Mouse (Mus musculus) intestine, embryonic 15.5 days (tissue): ENCODE measurements around the gene Cyp4a31. TPM values are rescaled to one million over a fixed set of nuclear protein-coding genes. Genes with fewer than 3 reads are reported as not detected.
"Not testable (repeated sequence)": the region's sequence is repeated elsewhere in the genome, so short reads cannot be mapped to it uniquely, and the experiment has no call there.

ENCODE experiments used
- ATAC-seq: fragments of 200-750 bp; cut with Nextera tagmentation; 2 replicates; pipeline ENCODE4 v1.8.0; 2017; ENCODE audit warnings: moderate TSS enrichment, moderate library complexity
- H3K27ac ChIP-seq: fragments of 300-500 bp; sonication (generic); 2 replicates; pipeline ENCODE4 v1.5.1; 2015; ENCODE audit warnings: mild to moderate bottlenecking, inconsistent platforms
- H3K27me3 ChIP-seq: fragments of 300-500 bp; sonication (generic); replicated peaks from 2 replicates; pipeline ENCODE4 v1.6.1; 2015; ENCODE audit warnings: inconsistent platforms
- H3K36me3 ChIP-seq: fragments of 300-500 bp; sonication (generic); 2 replicates; pipeline ENCODE4 v1.6.1; 2015; ENCODE audit warnings: inconsistent platforms
- H3K4me1 ChIP-seq: fragments of 300-500 bp; sonication (generic); replicated peaks from 2 replicates; pipeline ENCODE4 v1.6.1; 2015; ENCODE audit warnings: inconsistent platforms
- H3K4me2 ChIP-seq: fragments of 300-500 bp; sonication (generic); replicated peaks from 2 replicates; pipeline ENCODE4 v1.6.1; 2015; ENCODE audit warnings: mild to moderate bottlenecking, inconsistent platforms
- H3K4me3 ChIP-seq: fragments of 300-500 bp; sonication (generic); replicated peaks from 2 replicates; pipeline ENCODE4 v1.5.1; 2015; ENCODE audit warnings: inconsistent platforms
- H3K9ac ChIP-seq: fragments of 300-500 bp; sonication (generic); 2 replicates; pipeline ENCODE4 v1.6.1; 2015; ENCODE audit warnings: inconsistent platforms
- H3K9me3 ChIP-seq: fragments of 300-500 bp; sonication (generic); 2 replicates; pipeline ENCODE4 v1.6.1; 2016; ENCODE audit warnings: inconsistent platforms
- WGBS: fragments of 180-500 bp; shearing (Covaris S2); methylation state at CpG from one replicate; pipeline ENCODE4 v1.1.7; 2015; 5-methylcytosine and 5-hydroxymethylcytosine counted together
- polyA plus RNA-seq: library from polyadenylated mRNA; unstranded; fragments of >200 nt; fragmentation: Nextera tagmentation; extraction: Ambion mirVana; gene quantifications from 2 replicates; pipeline ENCODE4 v1.2.1, GENCODE M21; 2015

The Cyp4a31 gene
- polyA plus RNA-seq, result not detected in 2 replicates

GRCm38 (mm10) chr4:115563401-115563800, at the start of gene Cyp4a31:
Gene Cyp4a31 (plus strand): TSS chr4:115563649.
- Histone ChIP-seq H3K27ac (no peak within 1 kb of the TSS), H3K9me3 (no peaks in the 10 kb centered on the region), H3K36me3 (no peaks in the 10 kb centered on the region), H3K4me2 (no peak within 1 kb of the TSS), H3K27me3 (no peaks in the 10 kb centered on the region), H3K4me3 (no peak within 1 kb of the TSS), H3K4me1 (no peaks in the 10 kb centered on the region), H3K9ac (no peak within 1 kb of the TSS)
- ATAC-seq, result no peak
- 77% methylated on average over 3 of the region's 3 CpGs for WGBS

- not testable (repeated sequence) for H3K9me3 ChIP-seq, H3K27me3 ChIP-seq, H3K4me2 ChIP-seq, H3K27ac ChIP-seq, H3K4me1 ChIP-seq, H3K9ac ChIP-seq, H3K4me3 ChIP-seq, H3K36me3 ChIP-seq
- peak; percentile 85 for ATAC-seq
Measured at GRCm38 (mm10) chr4:115513964-115514363, 49.5 kb upstream of the Cyp4a31 start.

GRCm38 (mm10) chr4:115518000-115518399, 45.4 kb upstream of the Cyp4a31 start, which contains the start of gene Cyp4a10:
Gene Cyp4a10 (plus strand): TSS chr4:115518264.
- H3K9ac ChIP-seq, H3K9me3 ChIP-seq, H3K4me3 ChIP-seq, ATAC-seq, H3K4me2 ChIP-seq, H3K36me3 ChIP-seq, H3K4me1 ChIP-seq, H3K27me3 ChIP-seq, H3K27ac ChIP-seq: not testable (repeated sequence)
- WGBS, result 73% methylated on average over 5 of the region's 5 CpGs

- H3K36me3 ChIP-seq, result no peaks in the 10 kb centered on the region
- no peak overlapping the region for H3K4me3 ChIP-seq
- H3K4me1 ChIP-seq, result no peaks in the 10 kb centered on the region
Measured at GRCm38 (mm10) chr4:115519444-115519843, 44.0 kb upstream of the Cyp4a31 start.

GRCm38 (mm10) chr4:115521766-115522165, 41.7 kb upstream of the Cyp4a31 start:
- 86% methylated on average over 2 of the region's 2 CpGs for WGBS
- no peak for ATAC-seq
- H3K9ac ChIP-seq, result no peak overlapping the region
- no peaks in the 10 kb centered on the region for H3K36me3 ChIP-seq
- H3K4me3 ChIP-seq, result no peak overlapping the region
- H3K27ac ChIP-seq, result no peak overlapping the region
- H3K9me3 ChIP-seq, result no peaks in the 10 kb centered on the region
- no peaks in the 10 kb centered on the region for H3K4me1 ChIP-seq
- H3K4me2 ChIP-seq, result no peak overlapping the region
- H3K27me3 ChIP-seq, result no peaks in the 10 kb centered on the region

More at GRCm38 (mm10) chr4:115519444-115519843, 44.0 kb upstream of the Cyp4a31 start:
- no peak for ATAC-seq
- WGBS, result 74% methylated on average over 4 of the region's 4 CpGs
- H3K27me3 ChIP-seq, result no peaks in the 10 kb centered on the region
- H3K4me2 ChIP-seq, result no peak overlapping the region
- H3K9me3 ChIP-seq, result no peaks in the 10 kb centered on the region
- H3K27ac ChIP-seq, result no peak overlapping the region
- no peak overlapping the region for H3K9ac ChIP-seq

- Histone ChIP-seq H3K27me3 (no peaks in the 10 kb centered on the region), H3K36me3 (no peaks in the 10 kb centered on the region), H3K4me2 (no peak overlapping the region), H3K4me3 (no peak overlapping the region), H3K27ac (no peak overlapping the region), H3K4me1 (no peaks in the 10 kb centered on the region), H3K9me3 (no peaks in the 10 kb centered on the region), H3K9ac (no peak overlapping the region)
- no peak for ATAC-seq
- 36% methylated on average over 1 of the region's 1 CpGs for WGBS
Measured at GRCm38 (mm10) chr4:115545101-115545500, 18.3 kb upstream of the Cyp4a31 start.

- Histone ChIP-seq H3K36me3 (no peaks in the 10 kb centered on the region), H3K9me3 (no peaks in the 10 kb centered on the region), H3K4me3 (no peak overlapping the region), H3K27me3 (no peaks in the 10 kb centered on the region), H3K4me1 (no peaks in the 10 kb centered on the region), H3K9ac (no peak overlapping the region), H3K27ac (no peak overlapping the region), H3K4me2 (no peak overlapping the region)
- WGBS, result 66% methylated on average over 2 of the region's 2 CpGs
- no peak for ATAC-seq
Measured at GRCm38 (mm10) chr4:115546141-115546828, 17.2 kb upstream of the Cyp4a31 start.

GRCm38 (mm10) chr4:115552726-115553125, 10.7 kb upstream of the Cyp4a31 start:
- 83% methylated on average over 3 of the region's 3 CpGs for WGBS
- no peaks in the 10 kb centered on the region for H3K4me1 ChIP-seq
- no peak for ATAC-seq
- no peak overlapping the region for H3K4me3 ChIP-seq
- H3K9me3 ChIP-seq, result no peaks in the 10 kb centered on the region
- H3K36me3 ChIP-seq, result no peaks in the 10 kb centered on the region
- H3K4me2 ChIP-seq, result no peak overlapping the region
- no peak overlapping the region for H3K9ac ChIP-seq
- H3K27me3 ChIP-seq, result no peaks in the 10 kb centered on the region
- no peak overlapping the region for H3K27ac ChIP-seq

GRCm38 (mm10) chr4:115555513-115555912, 7.9 kb upstream of the Cyp4a31 start:
- no peaks in the 10 kb centered on the region for H3K4me1 ChIP-seq
- no peak overlapping the region for H3K27ac ChIP-seq
- H3K4me2 ChIP-seq, result no peak overlapping the region
- no peak for ATAC-seq
- WGBS, result 49% methylated on average over 2 of the region's 2 CpGs
- no peaks in the 10 kb centered on the region for H3K27me3 ChIP-seq
- no peaks in the 10 kb centered on the region for H3K9me3 ChIP-seq
- H3K9ac ChIP-seq, result no peak overlapping the region
- H3K36me3 ChIP-seq, result no peaks in the 10 kb centered on the region
- H3K4me3 ChIP-seq, result no peak overlapping the region

- no peaks in the 10 kb centered on the region for H3K27me3 ChIP-seq
- no peaks in the 10 kb centered on the region for H3K9me3 ChIP-seq
- ATAC-seq, result no peak
- no peak overlapping the region for H3K27ac ChIP-seq
- H3K4me2 ChIP-seq, result no peak overlapping the region
- no peaks in the 10 kb centered on the region for H3K4me1 ChIP-seq
- 58% methylated on average over 4 of the region's 4 CpGs for WGBS
- H3K9ac ChIP-seq, result no peak overlapping the region
- H3K36me3 ChIP-seq, result no peaks in the 10 kb centered on the region
- H3K4me3 ChIP-seq, result no peak overlapping the region
Measured at GRCm38 (mm10) chr4:115557861-115558561, 5.4 kb upstream of the Cyp4a31 start.

- not testable (repeated sequence) for H3K36me3 ChIP-seq, H3K9ac ChIP-seq, H3K4me3 ChIP-seq, H3K4me2 ChIP-seq, H3K9me3 ChIP-seq, H3K27ac ChIP-seq, ATAC-seq, H3K4me1 ChIP-seq, H3K27me3 ChIP-seq
- 65% methylated on average over 5 of the region's 5 CpGs for WGBS
Measured at GRCm38 (mm10) chr4:115561236-115561635, 2.2 kb upstream of the Cyp4a31 start.

GRCm38 (mm10) chr4:115564469-115565225, 1.2 kb downstream of the Cyp4a31 start:
- not testable (repeated sequence) for H3K9ac ChIP-seq, H3K27ac ChIP-seq, ATAC-seq, H3K36me3 ChIP-seq, H3K4me2 ChIP-seq, H3K4me1 ChIP-seq, H3K4me3 ChIP-seq, H3K9me3 ChIP-seq, H3K27me3 ChIP-seq
- 76% methylated on average over 6 of the region's 6 CpGs for WGBS
